Mouse (Mus musculus) neural tube, embryonic 11.5 days (tissue): ENCODE results near the gene Ubxn10. TPM values are rescaled to one million over a fixed set of nuclear protein-coding genes. Genes with fewer than 3 reads are reported as not detected.

ENCODE experiments used
- ATAC-seq: fragments of 200-750 bp; cut with Nextera tagmentation; 2 replicates; pipeline ENCODE4 v1.8.0; 2017; ENCODE audit warnings: moderate number of reproducible peaks, mild to moderate bottlenecking, moderate TSS enrichment, moderate library complexity; ENCODE audit not compliant: insufficient read depth, low FRiP score, low TSS enrichment
- DNase-seq: peaks from one replicate; pipeline ENCODE4 v3.0.0-alpha.2; 2015; ENCODE audit warnings: low spot score
- H3K27ac ChIP-seq: fragments of 300-500 bp; sonication (generic); 2 replicates; pipeline ENCODE4 v1.5.1; 2014; ENCODE audit warnings: low read depth, mild to moderate bottlenecking, low read length
- H3K27me3 ChIP-seq: fragments of 300-500 bp; sonication (generic); 2 replicates; pipeline ENCODE4 v1.6.1; 2014; ENCODE audit warnings: mild to moderate bottlenecking, low read length, mixed read lengths; ENCODE audit not compliant: control insufficient read depth, insufficient read depth
- H3K36me3 ChIP-seq: fragments of 300-500 bp; sonication (generic); 2 replicates; pipeline ENCODE4 v1.6.1; 2014; ENCODE audit warnings: mild to moderate bottlenecking, low read length, moderate library complexity, mixed read lengths; ENCODE audit not compliant: control insufficient read depth, insufficient read depth
- H3K4me1 ChIP-seq: fragments of 300-500 bp; sonication (generic); 2 replicates; pipeline ENCODE4 v1.6.1; 2014; ENCODE audit warnings: low read length, mixed read lengths; ENCODE audit not compliant: control insufficient read depth, insufficient read depth
- H3K4me2 ChIP-seq: fragments of 300-500 bp; sonication (generic); 2 replicates; pipeline ENCODE4 v1.6.1; 2014; ENCODE audit warnings: low read depth, mild to moderate bottlenecking, moderate library complexity
- H3K4me3 ChIP-seq: fragments of 300-500 bp; sonication (generic); 2 replicates; pipeline ENCODE4 v1.5.1; 2014; ENCODE audit warnings: low read depth, low read length
- H3K9ac ChIP-seq: fragments of 300-500 bp; sonication (generic); 2 replicates; pipeline ENCODE4 v1.6.1; 2014; ENCODE audit warnings: mild to moderate bottlenecking, low read length
- H3K9me3 ChIP-seq: fragments of 300-500 bp; sonication (generic); 2 replicates; pipeline ENCODE4 v1.6.1; 2016; ENCODE audit warnings: low read length; ENCODE audit not compliant: control insufficient read depth
- WGBS: fragments of 180-500 bp; shearing (Covaris S2); extraction: QIAGEN DNeasy Blood & Tissue Kit; methylation state at CpG from one replicate; pipeline ENCODE4 v1.1.7; 2014; 5-methylcytosine and 5-hydroxymethylcytosine counted together
- polyA plus RNA-seq: library from polyadenylated mRNA; unstranded; fragments of >200 nt; fragmentation: Nextera tagmentation; extraction: Ambion mirVana; gene quantifications from 2 replicates; pipeline ENCODE4 v1.2.1, GENCODE M21; 2014

Ubxn10 gene
- polyA plus RNA-seq, 1 experiment from 2014 or later = 1.0 TPM

DNA sequence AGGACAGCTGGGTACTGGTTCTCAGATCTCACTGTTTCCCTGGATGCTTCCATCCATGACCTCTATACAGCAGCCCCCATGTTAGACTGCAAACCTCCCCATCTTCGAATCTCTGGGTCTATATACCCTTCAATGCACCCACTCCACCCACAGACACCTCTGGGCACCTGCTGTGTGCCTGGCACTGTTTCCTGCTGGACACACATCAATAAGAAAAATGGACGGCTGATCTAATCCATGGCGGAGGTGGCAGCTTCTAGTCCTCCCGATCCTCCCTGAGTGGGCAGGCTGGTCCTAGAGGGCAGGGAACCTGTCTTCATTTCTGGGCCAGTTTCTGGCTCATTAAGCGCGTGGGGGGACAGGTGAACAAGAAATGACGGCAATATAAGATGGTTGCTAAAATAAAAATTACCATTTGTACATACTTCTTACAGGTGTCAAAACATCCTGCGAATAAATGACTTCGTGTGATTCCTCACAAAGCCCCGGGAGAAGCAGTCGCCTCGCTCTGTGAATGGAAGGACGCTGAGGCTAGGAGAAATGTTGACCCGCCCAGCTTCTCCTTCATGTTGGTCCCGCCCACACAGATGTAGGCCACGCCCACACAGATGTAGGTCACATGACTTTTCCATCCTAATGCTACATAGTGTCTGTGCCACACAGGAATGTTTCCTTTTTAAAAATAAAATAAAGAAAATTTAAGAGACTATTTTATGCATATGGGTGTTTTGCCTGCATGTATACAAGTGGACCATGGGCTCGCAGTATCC lies 25.7 kb downstream of the Ubxn10 start:
- Histone ChIP-seq H3K36me3 (no peaks in the 10 kb centered on the region), H3K4me2 (no peak overlapping the region), H3K27me3 (no peaks in the 10 kb centered on the region), H3K4me1 (no peaks in the 10 kb centered on the region), H3K27ac (no peak overlapping the region), H3K9me3 (no peaks in the 10 kb centered on the region), H3K9ac (no peak overlapping the region), H3K4me3 (no peak overlapping the region)
- 74% methylated on average over 17 of the region's 17 CpGs for WGBS
- DNase-seq = no peak
- ATAC-seq = no peak

DNA sequence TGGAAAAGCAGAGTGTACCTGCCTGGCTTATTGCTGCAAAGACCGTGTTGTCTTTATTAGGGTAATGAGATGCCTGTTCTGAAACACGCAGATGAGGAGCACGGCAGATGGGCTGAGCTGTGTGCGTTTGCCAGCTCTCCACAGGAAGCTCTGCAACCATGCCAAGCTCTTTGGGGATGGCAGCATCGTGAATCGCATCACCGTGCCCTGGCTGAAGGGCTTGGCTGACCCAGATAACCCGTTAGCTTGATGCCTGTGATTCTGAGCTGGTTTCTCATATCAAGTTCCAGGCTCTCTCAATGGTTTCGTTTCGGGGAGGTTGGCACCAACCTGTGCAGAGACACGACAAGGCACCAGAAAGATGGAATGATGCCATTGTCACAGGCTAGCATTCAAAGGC lies 26.3 kb downstream of the Ubxn10 start:
- no peaks in the 10 kb centered on the region for H3K9me3 ChIP-seq
- H3K4me1 ChIP-seq = no peaks in the 10 kb centered on the region
- H3K9ac ChIP-seq = no peak overlapping the region
- 91% methylated on average over 11 of the region's 11 CpGs for WGBS
- no peaks in the 10 kb centered on the region for H3K27me3 ChIP-seq
- DNase-seq = no peak
- no peak overlapping the region for H3K27ac ChIP-seq
- H3K4me2 ChIP-seq = no peak overlapping the region
- ATAC-seq = no peak
- no peaks in the 10 kb centered on the region for H3K36me3 ChIP-seq
- no peak overlapping the region for H3K4me3 ChIP-seq

GRCm38 (mm10) chr4:138709944-138710343 lies 27.0 kb downstream of the Ubxn10 start:
- WGBS = 76% methylated on average over 7 of the region's 7 CpGs
- no peak overlapping the region for H3K9ac ChIP-seq
- no peak overlapping the region for H3K4me3 ChIP-seq
- H3K27ac ChIP-seq = no peak overlapping the region
- ATAC-seq (no peak), DNase-seq (no peak)
- H3K27me3 ChIP-seq = no peaks in the 10 kb centered on the region
- no peaks in the 10 kb centered on the region for H3K36me3 ChIP-seq
- H3K9me3 ChIP-seq = no peaks in the 10 kb centered on the region
- no peak overlapping the region for H3K4me2 ChIP-seq
- H3K4me1 ChIP-seq = no peaks in the 10 kb centered on the region

DNA sequence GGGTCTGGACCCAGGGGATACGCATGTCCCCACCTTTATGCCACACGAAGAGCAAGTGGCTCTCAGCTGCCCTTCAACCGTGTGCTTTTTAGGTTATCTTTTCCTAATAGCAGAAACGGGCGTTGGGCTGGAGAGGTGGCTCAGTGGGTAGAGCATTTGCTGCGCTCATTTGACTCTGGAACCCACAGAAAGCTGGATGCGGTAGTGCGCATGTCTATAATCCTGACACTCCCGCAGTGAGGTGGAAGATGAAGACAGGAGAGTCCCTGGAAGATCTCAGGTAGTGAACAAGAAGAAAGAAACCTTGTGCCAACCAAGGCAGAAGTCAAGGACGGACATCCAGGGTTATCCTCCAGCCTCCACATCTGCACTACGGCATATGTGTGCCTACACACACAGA lies 27.7 kb downstream of the Ubxn10 start:
- H3K27me3 ChIP-seq = no peaks in the 10 kb centered on the region
- ATAC-seq = no peak
- H3K4me1 ChIP-seq = no peaks in the 10 kb centered on the region
- no peak overlapping the region for H3K27ac ChIP-seq
- H3K9ac ChIP-seq = no peak overlapping the region
- no peaks in the 10 kb centered on the region for H3K36me3 ChIP-seq
- H3K9me3 ChIP-seq = no peaks in the 10 kb centered on the region
- DNase-seq = no peak
- H3K4me2 ChIP-seq = no peak overlapping the region
- WGBS = 89% methylated on average over 11 of the region's 11 CpGs
- H3K4me3 ChIP-seq = no peak overlapping the region

DNA sequence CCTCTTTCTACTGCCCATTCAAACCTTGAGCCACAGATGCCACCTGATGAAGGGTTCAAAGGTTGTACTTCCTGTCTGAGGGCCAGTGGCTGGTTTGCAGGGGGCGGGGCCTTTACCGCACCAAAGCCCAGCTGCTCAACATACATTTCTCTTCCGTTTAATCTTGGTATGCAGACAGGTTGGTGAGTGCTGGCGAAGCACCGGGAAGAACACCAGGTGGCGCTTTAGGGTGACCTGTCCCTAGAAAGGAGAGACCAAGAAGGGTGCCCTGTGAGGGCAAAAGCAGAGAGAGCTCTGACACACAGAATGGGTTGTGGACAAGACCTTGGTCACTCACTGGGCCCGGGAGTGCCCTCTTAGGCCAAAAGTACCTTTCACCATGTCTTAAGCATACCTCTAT lies 28.3 kb downstream of the Ubxn10 start:
- DNase-seq (peak; percentile 65), ATAC-seq (no peak)
- Histone ChIP-seq H3K4me1 (no peaks in the 10 kb centered on the region), H3K9ac (no peak overlapping the region), H3K4me3 (no peak overlapping the region), H3K4me2 (no peak overlapping the region), H3K27ac (no peak overlapping the region), H3K36me3 (no peaks in the 10 kb centered on the region), H3K9me3 (no peaks in the 10 kb centered on the region), H3K27me3 (no peaks in the 10 kb centered on the region)
- WGBS = 13% methylated on average over 7 of the region's 7 CpGs

GRCm38 (mm10) chr4:138706620-138707019 lies 30.3 kb downstream of the Ubxn10 start:
- Histone ChIP-seq H3K4me2 (no peak overlapping the region), H3K4me1 (no peaks in the 10 kb centered on the region), H3K9me3 (no peaks in the 10 kb centered on the region), H3K27ac (no peak overlapping the region), H3K4me3 (no peak overlapping the region), H3K27me3 (no peaks in the 10 kb centered on the region), H3K9ac (no peak overlapping the region), H3K36me3 (no peaks in the 10 kb centered on the region)
- WGBS = 93% methylated on average over 8 of the region's 8 CpGs
- no peak for DNase-seq
- ATAC-seq = no peak

DNA sequence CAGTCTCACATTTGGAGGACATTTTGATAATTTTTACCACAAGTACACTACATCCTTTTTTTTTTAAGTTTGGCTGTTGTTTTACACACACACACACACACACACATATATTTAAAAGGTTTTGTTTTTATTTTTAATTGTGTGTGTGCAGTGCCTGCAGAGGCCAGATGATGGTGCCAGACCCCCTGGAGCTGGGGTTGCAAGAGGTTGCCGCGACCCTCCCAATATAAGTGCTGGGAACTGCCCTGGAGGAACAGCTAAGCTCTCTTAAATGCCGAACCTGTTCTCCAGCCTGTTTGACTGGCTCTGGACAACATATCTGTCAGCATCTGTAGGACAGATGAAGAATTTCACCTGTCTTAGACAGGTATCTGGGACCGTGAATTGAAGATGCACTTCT lies 32.8 kb downstream of the Ubxn10 start:
- H3K4me1 ChIP-seq = no peaks in the 10 kb centered on the region
- no peak overlapping the region for H3K4me3 ChIP-seq
- ATAC-seq (no peak), DNase-seq (no peak)
- no peak overlapping the region for H3K4me2 ChIP-seq
- H3K9ac ChIP-seq = no peak overlapping the region
- H3K27me3 ChIP-seq = no peaks in the 10 kb centered on the region
- no peaks in the 10 kb centered on the region for H3K9me3 ChIP-seq
- 81% methylated on average over 4 of the region's 4 CpGs for WGBS
- no peaks in the 10 kb centered on the region for H3K36me3 ChIP-seq
- no peak overlapping the region for H3K27ac ChIP-seq

DNA sequence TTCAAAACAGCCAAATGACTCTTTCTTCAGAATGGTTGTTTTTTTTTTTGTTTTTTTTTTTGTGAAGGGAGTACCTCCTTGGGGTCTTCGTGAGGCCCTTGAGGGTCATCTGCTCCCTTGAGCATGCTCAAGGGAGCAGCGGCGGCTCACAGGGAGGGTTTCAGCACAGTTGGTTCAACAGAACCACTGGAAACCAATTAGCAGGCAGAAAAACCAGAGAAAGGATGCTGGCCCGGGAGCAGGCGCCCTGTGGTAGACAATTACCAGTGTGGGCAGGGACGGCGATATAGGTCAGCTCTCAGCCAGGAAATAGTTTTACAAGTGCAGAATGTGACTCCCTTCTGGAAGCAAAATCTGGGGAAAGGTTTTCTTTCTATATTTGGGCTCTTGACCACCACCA lies 33.4 kb downstream of the Ubxn10 start:
- 69% methylated on average over 7 of the region's 7 CpGs for WGBS
- no peak overlapping the region for H3K4me3 ChIP-seq
- no peak overlapping the region for H3K9ac ChIP-seq
- ATAC-seq (no peak), DNase-seq (no peak)
- no peaks in the 10 kb centered on the region for H3K4me1 ChIP-seq
- no peaks in the 10 kb centered on the region for H3K9me3 ChIP-seq
- no peak overlapping the region for H3K27ac ChIP-seq
- no peaks in the 10 kb centered on the region for H3K27me3 ChIP-seq
- H3K4me2 ChIP-seq = no peak overlapping the region
- no peaks in the 10 kb centered on the region for H3K36me3 ChIP-seq

GRCm38 (mm10) chr4:138702528-138702927 lies 34.4 kb downstream of the Ubxn10 start:
- DNase-seq (no peak), ATAC-seq (no peak)
- H3K4me1 ChIP-seq = no peaks in the 10 kb centered on the region
- WGBS = 88% methylated on average over 8 of the region's 8 CpGs
- no peak overlapping the region for H3K9ac ChIP-seq
- no peaks in the 10 kb centered on the region for H3K36me3 ChIP-seq
- no peak overlapping the region for H3K27ac ChIP-seq
- no peak overlapping the region for H3K4me2 ChIP-seq
- no peaks in the 10 kb centered on the region for H3K9me3 ChIP-seq
- H3K27me3 ChIP-seq = no peaks in the 10 kb centered on the region
- no peak overlapping the region for H3K4me3 ChIP-seq
